Mouse (Mus musculus) thymus, adult 2 months (tissue): ENCODE data around the gene 4932438H23Rik.

Source experiments
- CTCF ChIP-seq: fragments of 200-500 bp; IDR thresholded peaks from 2 replicates; pipeline ENCODE4 v1.5.1; 2012; ENCODE audit warnings: mild to moderate bottlenecking, control low read depth, low read length, moderate library complexity, borderline replicate concordance; ENCODE audit not compliant: control insufficient read depth, poor library complexity, insufficient read depth; ENCODE audit errors: extremely low read depth
- POLR2A ChIP-seq: fragments of 200-500 bp; IDR thresholded peaks from 2 replicates; pipeline ENCODE4 v1.6.1; 2012; ENCODE audit warnings: mild to moderate bottlenecking, low read length, control low read depth, moderate library complexity; ENCODE audit not compliant: control insufficient read depth, poor library complexity, insufficient read depth; ENCODE audit errors: extremely low read depth

- TF ChIP-seq POLR2A = no peak
- no peak for TF ChIP-seq CTCF
These were observed 46.2 kb upstream of the 4932438H23Rik start for GRCm38 (mm10) chr16:91140991-91141630.
